Comparison of ENCODE assay signal across 23 mouse cellular contexts in genomic region chr10:43392921-43393320, GRCm38 (mm10).
DNase-seq lines count a peak whose midpoint lies in the region.
"Had no signal": no experiment of that assay in that cellular context is flagged by ENCODE, and none has a peak within 500 bp of the region (broad histone marks: within the 10 kb centered on the region; RNA-seq: fewer than 3 reads in every experiment).

No protein-coding gene starts in this region.

- WGBS in forebrain, embryonic 10.5 days: 92% methylated on average over 2 of the region's 2 CpGs

- H3K4me3 ChIP-seq in forebrain, embryonic 10.5 days: no peak overlapping the region
- H3K4me3 ChIP-seq: embryonic facial prominence, embryonic 13.5 days; embryonic facial prominence, embryonic 15.5 days; erythroblast, embryonic 14.5 days; forebrain, embryonic 13.5 days; forebrain, embryonic 15.5 days had no signal

- no peak overlapping the region for H3K27ac ChIP-seq in forebrain, embryonic 10.5 days
- H3K27ac ChIP-seq: embryonic facial prominence, embryonic 13.5 days; embryonic facial prominence, embryonic 15.5 days; forebrain, embryonic 13.5 days; forebrain, embryonic 15.5 days had no signal

- H3K27me3 ChIP-seq in forebrain, embryonic 10.5 days (ENCODE audit: poor library complexity, severe bottlenecking): no peaks in the 10 kb centered on the region
- H3K27me3 ChIP-seq: CH12.LX; embryonic facial prominence, embryonic 13.5 days; embryonic facial prominence, embryonic 15.5 days; forebrain, embryonic 13.5 days; forebrain, embryonic 15.5 days had no signal

- peak; percentile 66 for DNase-seq in heart, adult 11 months
- no peak for DNase-seq in heart, postnatal 14 days
- DNase-seq in ES-CJ7 (ENCODE audit: low read depth, low spot score): peak; percentile 23
- peak; percentile 33 for DNase-seq in ZHBTc4 (ENCODE audit: low read depth, low spot score)
- no peak for DNase-seq in forebrain, embryonic 10.5 days (ENCODE audit: extremely low spot score, low spot score)
- DNase-seq: adrenal gland, adult 2 months; adrenal gland, postnatal 10 days; adrenal gland, postnatal 25 days; B cell, adult 2 months; cerebellum, adult 11 months; cerebellum, adult 18-20 months; cerebellum, adult 8-10 months; cerebellum, adult 9-11 months; cerebellum, postnatal 14 days; cerebellum, postnatal 36 days; embryo, embryonic 11 days; forebrain, postnatal 0 days had no signal

- H3K4me1 ChIP-seq in forebrain, embryonic 10.5 days: no peaks in the 10 kb centered on the region
- H3K4me1 ChIP-seq: embryonic facial prominence, embryonic 13.5 days; embryonic facial prominence, embryonic 15.5 days; forebrain, embryonic 13.5 days; forebrain, embryonic 15.5 days had no signal

- H3K36me3 ChIP-seq in forebrain, embryonic 10.5 days (replicated peaks): peaks cover 17% of the 10 kb centered on the region

- intact Hi-C loops in heart, postnatal 14 days (cut with DNase I): no loop called here

- H3K9me3 ChIP-seq in forebrain, embryonic 10.5 days: no peaks in the 10 kb centered on the region
- H3K9me3 ChIP-seq: embryonic facial prominence, embryonic 13.5 days; embryonic facial prominence, embryonic 15.5 days; forebrain, embryonic 13.5 days; forebrain, embryonic 15.5 days had no signal

Comparison
In these comparisons a context has a peak if more than half of its experiments do, and no peak if none do; other contexts are left out.
1. DNase-seq: peak in heart, adult 11 months (single experiment), ES-CJ7 (single experiment) and ZHBTc4 (single experiment); none in heart, postnatal 14 days (0 of 2) and forebrain, embryonic 10.5 days (single experiment).